Mouse (Mus musculus) brown adipose tissue, adult 24 weeks (tissue): ENCODE measurements around the gene Cxcl3. TPM values are rescaled to one million over a fixed set of nuclear protein-coding genes. Genes with fewer than 3 reads are reported as not detected.
A peak's percentile ranks its signal among the peaks of the same experiment; 100 is the strongest.
"Not testable (repeated sequence)": the region's sequence is repeated elsewhere in the genome, so short reads cannot be mapped to it uniquely, and the experiment has no call there.

Experiments used
- H3K27ac ChIP-seq: fragments of 200-500 bp; replicated peaks from 2 replicates; pipeline ENCODE4 v1.5.1; 2012; ENCODE audit warnings: low read depth, mild to moderate bottlenecking, low read length
- H3K4me1 ChIP-seq: fragments of 200-500 bp; 2 replicates; pipeline ENCODE4 v1.6.1; 2012; ENCODE audit warnings: low read length, mixed read lengths; ENCODE audit not compliant: control insufficient read depth, insufficient read depth, insufficient read length
- H3K4me3 ChIP-seq: fragments of 200-500 bp; 2 replicates; pipeline ENCODE4 v1.5.1; 2012; ENCODE audit warnings: low read depth, mild to moderate bottlenecking, low read length, moderate library complexity; ENCODE audit not compliant: insufficient read depth
- polyA plus RNA-seq: library from polyadenylated mRNA; stranded (reverse); fragments of >200 nt; gene quantifications from 2 replicates; pipeline ENCODE4 v1.2.4, GENCODE M21; 2012; ENCODE audit not compliant: missing spikeins, insufficient read depth, insufficient read length

Cxcl3 gene
- polyA plus RNA-seq, 1 experiment: not detected

- H3K27ac ChIP-seq: peak within 1 kb of the TSS; percentile 72
- peak within 1 kb of the TSS; percentile 40 for H3K4me3 ChIP-seq
- H3K4me1 ChIP-seq: peaks cover 11% of the 10 kb centered on the region; the same call in 1 of the 2 replicates
These were observed 13.8 kb upstream of the Cxcl3 start, which contains the start of gene Pf4 for GRCm38 (mm10) chr5:90771880-90772653. Gene Pf4 (plus strand): TSS chr5:90772435.

GRCm38 (mm10) chr5:90775562-90775961 is 10.3 kb upstream of the Cxcl3 start:
- Histone ChIP-seq H3K4me1 (peaks cover 8% of the 10 kb centered on the region; the same call in 1 of the 2 replicates), H3K27ac (no peak overlapping the region), H3K4me3 (no peak overlapping the region)

GRCm38 (mm10) chr5:90777621-90778020 is 8.3 kb upstream of the Cxcl3 start:
- H3K4me3 ChIP-seq: no peak overlapping the region
- H3K27ac ChIP-seq: no peak overlapping the region

DNA sequence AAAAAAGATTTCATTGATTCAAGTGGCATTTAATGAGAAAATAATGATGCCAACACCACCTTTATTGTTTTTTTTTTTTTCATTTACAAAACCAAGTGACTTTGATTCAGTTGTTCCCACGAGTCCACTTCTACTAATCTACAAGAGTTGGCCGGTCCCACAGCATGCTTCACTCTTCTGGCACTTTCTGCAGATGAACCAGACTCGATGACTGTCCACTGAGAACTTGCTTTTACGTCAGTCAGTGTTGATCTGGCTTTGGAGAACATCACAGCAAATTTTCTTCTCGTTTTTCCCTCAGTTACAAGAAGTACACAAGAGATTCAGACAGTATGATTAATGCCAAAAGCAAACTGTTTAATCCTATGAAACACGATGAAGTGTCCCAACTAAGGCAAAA is 7.0 kb upstream of the Cxcl3 start:
- Histone ChIP-seq H3K27ac (no peak overlapping the region), H3K4me1 (no peaks in the 10 kb centered on the region), H3K4me3 (no peak overlapping the region)

More at GRCm38 (mm10) chr5:90777621-90778020, 8.3 kb upstream of the Cxcl3 start:
- H3K4me1 ChIP-seq: peaks cover 2% of the 10 kb centered on the region; the same call in 1 of the 2 replicates

GRCm38 (mm10) chr5:90783697-90784096 is 2.2 kb upstream of the Cxcl3 start:
- H3K4me1 ChIP-seq: peaks cover under 1% of the 10 kb centered on the region; the same call in 1 of the 2 replicates
- H3K4me3 ChIP-seq: no peak overlapping the region
- H3K27ac ChIP-seq: no peak overlapping the region

GRCm38 (mm10) chr5:90788114-90788513 is 2.2 kb downstream of the Cxcl3 start:
- Histone ChIP-seq H3K4me1 (peaks cover 14% of the 10 kb centered on the region; the same call in 1 of the 2 replicates), H3K4me3 (no peak overlapping the region), H3K27ac (no peak overlapping the region)

GRCm38 (mm10) chr5:90789306-90790073 is 3.6 kb downstream of the Cxcl3 start:
- Histone ChIP-seq H3K4me3 (no peak overlapping the region), H3K27ac (0 out of 2 replicates have a peak overlapping the region, but pooled peaks have one; percentile 23), H3K4me1 (peaks cover 14% of the 10 kb centered on the region; the same call in 1 of the 2 replicates)

DNA sequence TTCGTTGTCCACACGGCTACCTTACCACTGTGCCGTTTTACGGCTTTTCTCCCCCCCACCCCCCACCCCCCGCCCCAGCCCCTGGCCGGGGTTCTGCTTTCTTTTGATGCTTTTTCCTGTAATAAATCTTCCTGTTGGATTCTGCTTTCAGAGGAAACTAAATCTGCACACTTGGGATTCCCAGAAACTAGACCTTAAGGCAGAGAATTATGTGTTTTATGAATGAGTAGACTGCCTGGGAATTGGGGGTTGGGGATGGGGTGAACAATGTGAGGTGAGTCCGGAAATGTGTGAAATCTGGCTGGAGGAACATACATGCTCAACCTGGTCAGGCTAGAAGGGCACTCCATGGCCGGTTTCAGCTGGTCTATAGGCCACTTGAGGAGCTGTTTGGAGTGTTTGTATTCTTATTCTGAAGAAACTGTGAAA is 4.2 kb downstream of the Cxcl3 start:
- Histone ChIP-seq H3K27ac (no peak overlapping the region), H3K4me3 (no peak overlapping the region), H3K4me1 (peaks cover 14% of the 10 kb centered on the region; the same call in 1 of the 2 replicates)

DNA sequence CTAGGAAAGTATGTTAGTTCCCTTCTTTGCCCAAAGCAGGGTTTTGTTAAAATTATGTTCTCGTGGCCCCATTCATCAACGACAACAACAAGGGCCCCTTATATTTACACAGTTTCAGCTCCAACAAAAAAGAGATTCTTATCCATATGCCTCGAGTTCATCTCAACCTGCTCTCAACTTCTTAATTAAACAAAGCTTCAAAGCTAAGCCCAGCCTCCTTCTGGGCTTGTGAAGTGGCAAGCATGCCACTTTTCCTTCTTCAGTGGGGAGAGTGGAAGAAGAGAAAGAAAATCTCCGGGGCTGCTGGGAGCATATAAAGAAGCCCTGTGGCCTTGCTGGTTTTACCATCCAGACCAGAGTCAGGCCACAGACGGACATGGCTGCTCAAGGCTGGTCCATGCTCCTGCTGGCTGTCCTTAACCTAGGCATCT is 8.3 kb downstream of the Cxcl3 start, which contains the start of gene Cxcl15:
Gene Cxcl15 (plus strand): TSS at position 340 of the 431 bp plus-strand sequence.
- H3K27ac ChIP-seq: no peak within 1 kb of the TSS
- H3K4me3 ChIP-seq: no peak within 1 kb of the TSS
- peaks cover 9% of the 10 kb centered on the region; the same call in 1 of the 2 replicates for H3K4me1 ChIP-seq

DNA sequence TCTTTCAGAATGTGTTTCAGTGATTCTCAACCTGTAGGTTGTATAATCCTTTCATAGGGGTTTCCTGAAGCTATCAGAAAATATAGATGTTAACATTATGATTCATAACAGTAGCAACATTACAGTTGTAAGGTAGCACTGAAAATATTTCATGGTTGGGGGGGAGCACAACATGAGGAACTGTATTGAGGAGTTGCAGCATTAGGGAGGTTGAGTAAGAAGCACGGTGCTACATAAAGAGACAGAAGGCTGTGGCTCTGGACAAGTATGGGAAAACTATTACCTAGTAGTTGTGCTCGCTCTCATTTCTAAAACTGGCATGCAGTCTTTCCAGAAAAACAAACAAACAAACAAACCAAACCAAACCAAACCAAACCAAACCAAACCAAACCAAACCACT is 9.5 kb downstream of the Cxcl3 start:
- H3K4me3 ChIP-seq, H3K4me1 ChIP-seq, H3K27ac ChIP-seq: not testable (repeated sequence)

- H3K27ac ChIP-seq: no peak overlapping the region
- H3K4me1 ChIP-seq: no peaks in the 10 kb centered on the region; the same call in 1 of the 2 replicates
- no peak overlapping the region for H3K4me3 ChIP-seq
These were observed 18.7 kb downstream of the Cxcl3 start for GRCm38 (mm10) chr5:90804574-90804973.

- Histone ChIP-seq H3K4me3 (no peak overlapping the region), H3K27ac (no peak overlapping the region), H3K4me1 (no peaks in the 10 kb centered on the region; the same call in 1 of the 2 replicates)
These were observed 20.1 kb downstream of the Cxcl3 start for GRCm38 (mm10) chr5:90806050-90806449.

DNA sequence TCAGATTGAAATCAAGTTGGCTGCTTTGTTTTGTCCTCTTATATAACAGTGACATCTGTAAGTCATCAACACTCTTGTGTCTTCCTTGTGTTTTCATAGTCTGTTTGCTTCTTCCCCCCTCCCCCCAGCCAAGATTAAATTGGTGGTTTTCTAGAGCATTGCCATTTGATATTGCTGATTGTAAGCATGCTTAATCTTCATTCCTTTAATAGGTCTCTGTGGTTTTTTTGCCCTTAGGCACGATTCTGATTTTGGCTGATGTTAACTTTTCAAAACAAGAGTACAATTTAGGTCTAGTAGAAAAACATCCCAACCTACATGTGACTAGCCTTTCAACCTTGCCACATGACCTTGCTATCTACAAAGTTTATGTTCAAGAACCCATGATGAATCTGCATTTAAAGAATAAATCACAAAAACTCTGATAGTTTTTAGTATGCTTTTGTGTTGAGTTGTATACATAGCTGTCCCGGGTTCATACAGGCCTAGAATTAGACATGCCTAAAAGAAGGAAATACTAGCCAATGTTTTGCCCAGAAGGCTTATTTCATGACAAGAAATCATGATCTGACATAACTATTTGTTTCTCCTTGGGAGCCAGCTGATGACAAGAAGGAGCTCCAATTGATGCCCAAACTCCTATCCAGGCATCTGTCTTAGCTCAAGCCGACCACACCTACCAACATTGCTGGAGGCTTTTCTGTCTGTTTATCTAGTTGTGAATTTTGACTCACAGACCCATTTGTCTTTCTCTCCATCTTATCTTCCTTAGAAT is 21.5 kb downstream of the Cxcl3 start:
- no peak overlapping the region for H3K4me3 ChIP-seq
- no peaks in the 10 kb centered on the region; the same call in 1 of the 2 replicates for H3K4me1 ChIP-seq
- H3K27ac ChIP-seq: no peak overlapping the region

- H3K4me1 ChIP-seq: no peaks in the 10 kb centered on the region
- H3K4me3 ChIP-seq: no peak overlapping the region
- H3K27ac ChIP-seq: no peak overlapping the region
These were observed 33.9 kb downstream of the Cxcl3 start for GRCm38 (mm10) chr5:90819756-90820155.
